Mouse (Mus musculus): ENCODE data around the gene Prox1.

The Prox1 gene

GRCm38 (mm10) chr1:190143593-190143992 is 26.9 kb downstream of the Prox1 start:
- no peak for DNase-seq (ENCODE audit: low read depth, low spot score)

DNA sequence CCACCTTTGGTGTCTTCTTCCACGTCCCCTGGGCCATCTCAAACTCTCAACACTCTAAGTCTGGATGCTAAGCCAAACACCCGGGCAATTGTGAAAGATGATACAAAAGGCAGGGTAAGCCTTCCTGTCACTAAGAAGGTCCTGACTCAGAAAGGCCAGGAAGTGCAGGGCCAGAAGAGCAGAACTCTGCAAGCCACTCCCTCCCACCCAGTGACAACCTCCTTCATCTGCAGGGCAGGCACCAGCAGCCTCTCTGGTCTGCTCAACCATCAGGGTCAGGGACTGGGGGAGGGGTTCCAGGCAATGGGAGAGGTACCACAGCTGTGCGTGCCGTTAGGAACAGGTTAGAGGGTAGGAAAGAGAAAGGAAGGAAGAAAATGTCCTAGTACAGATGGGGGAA is 27.9 kb downstream of the Prox1 start:
- DNase-seq (ENCODE audit: low read depth, low spot score) = no peak

GRCm38 (mm10) chr1:190140519-190140918 is 30.0 kb downstream of the Prox1 start:
- no peak for DNase-seq (ENCODE audit: low read depth, low spot score)

DNA sequence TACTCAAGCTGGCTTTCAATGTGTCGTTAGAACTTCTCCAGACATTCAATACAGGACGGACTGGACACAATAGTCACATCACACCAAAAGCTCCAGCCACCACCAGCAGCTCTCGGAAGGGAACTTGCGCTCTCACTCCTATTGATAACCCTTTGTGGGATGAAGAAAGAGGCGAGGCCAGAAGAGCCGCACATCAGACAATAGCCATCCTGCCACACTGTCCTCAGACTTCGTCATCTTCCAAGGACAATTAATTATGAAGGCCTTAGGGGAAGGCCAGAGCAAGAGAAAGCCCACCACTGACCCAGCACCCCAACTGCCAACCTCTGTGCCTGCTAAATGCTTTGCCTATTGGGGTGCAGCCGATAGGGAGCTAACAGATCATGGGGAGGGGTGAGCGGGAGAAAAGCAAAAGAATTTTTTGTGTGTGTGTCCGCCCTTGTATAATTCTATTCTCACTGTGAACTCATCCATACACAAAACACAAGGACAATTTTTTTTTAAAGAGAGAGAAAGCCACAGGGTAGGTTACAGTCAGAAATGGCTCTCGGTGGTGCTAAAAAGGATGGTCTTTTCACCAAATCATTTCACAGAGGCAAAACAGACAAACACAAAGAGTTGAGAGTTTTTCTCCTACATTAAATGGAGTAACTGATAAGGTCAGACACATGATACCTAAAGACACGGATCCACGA is 30.7 kb downstream of the Prox1 start:
- no peak for DNase-seq (ENCODE audit: low read depth, low spot score)

GRCm38 (mm10) chr1:190137943-190138342 is 32.6 kb downstream of the Prox1 start:
- no peak for DNase-seq (ENCODE audit: low read depth, low spot score)

DNA sequence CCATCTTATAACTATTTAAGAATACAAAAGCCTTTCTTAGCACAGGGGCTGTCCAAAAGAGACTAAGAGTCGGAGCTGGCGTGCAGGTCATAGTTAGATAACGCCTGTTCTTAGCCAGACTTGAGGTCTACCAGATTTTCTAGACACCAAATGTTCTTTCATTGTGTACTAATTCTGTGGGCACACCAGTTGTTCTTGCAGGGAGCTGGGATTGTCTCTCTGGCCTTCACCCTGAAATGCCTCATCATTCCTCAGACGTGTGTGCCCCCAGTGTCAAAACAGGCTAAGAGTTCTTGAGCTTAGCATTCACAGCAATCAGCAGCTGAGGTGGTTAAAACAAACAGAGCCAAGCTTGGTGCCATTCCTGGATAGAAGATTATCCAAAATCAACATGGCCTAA is 37.6 kb downstream of the Prox1 start:
- no peak for DNase-seq (ENCODE audit: low read depth, low spot score)

DNA sequence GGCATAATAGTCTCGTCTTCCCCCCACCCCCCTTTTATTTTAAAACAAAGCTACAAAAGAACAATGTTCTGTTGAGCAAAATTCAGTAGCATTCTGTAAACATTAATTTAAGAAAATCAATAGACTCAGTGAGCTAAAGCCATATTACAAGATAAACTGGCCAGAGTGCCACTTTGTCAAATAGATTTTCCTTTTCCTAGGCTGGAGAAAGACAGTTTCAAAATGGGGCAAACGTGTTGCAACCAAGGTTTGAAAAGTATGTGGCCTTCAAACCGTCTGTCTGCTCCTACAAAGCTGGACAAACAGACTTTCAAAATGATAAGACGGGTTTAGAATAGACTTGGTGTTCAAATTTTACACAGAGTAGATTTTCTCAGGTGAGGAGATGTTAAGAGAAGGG is 39.6 kb downstream of the Prox1 start:
- DNase-seq (ENCODE audit: low read depth, low spot score) = no peak

GRCm38 (mm10) chr1:190129553-190129952 is 41.0 kb downstream of the Prox1 start:
- DNase-seq (ENCODE audit: low read depth, low spot score) = no peak

DNA sequence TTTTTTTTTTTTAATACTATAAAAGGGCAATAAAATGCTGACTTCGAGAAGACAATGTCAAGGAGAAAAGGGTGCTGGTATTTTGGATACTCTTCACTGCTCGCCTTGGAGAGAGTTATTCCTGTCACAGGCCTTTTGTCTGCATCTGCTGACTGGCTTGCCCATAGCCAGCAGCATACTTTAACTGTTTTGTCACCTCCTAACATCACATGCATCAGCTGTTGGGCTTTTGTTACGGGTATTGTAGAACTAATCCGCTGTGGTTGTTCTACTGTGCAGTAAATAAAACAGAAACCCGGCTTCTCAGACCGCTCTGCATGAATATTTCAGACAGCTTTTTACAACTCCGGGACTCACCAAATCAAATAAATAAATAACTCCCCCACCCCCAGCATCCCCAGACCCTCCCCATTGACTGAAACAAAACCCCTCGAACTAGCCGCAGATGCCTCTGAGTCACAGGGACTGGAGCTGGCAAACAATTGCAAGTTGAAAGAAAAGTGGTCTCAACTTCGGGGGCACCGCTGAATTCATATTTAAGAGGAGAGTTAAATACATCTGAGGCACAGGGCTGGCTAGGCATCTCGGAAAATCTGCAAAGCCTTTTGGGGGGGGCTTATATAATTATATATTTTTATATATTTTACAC is 41.7 kb downstream of the Prox1 start:
- DNase-seq (ENCODE audit: low read depth, low spot score) = no peak

- DNase-seq (ENCODE audit: low read depth, low spot score) = no peak
Measured at GRCm38 (mm10) chr1:190127878-190128277, 42.6 kb downstream of the Prox1 start.

GRCm38 (mm10) chr1:190127163-190127795 is 43.2 kb downstream of the Prox1 start:
- DNase-seq (ENCODE audit: low read depth, low spot score) = peak; percentile 40

DNA sequence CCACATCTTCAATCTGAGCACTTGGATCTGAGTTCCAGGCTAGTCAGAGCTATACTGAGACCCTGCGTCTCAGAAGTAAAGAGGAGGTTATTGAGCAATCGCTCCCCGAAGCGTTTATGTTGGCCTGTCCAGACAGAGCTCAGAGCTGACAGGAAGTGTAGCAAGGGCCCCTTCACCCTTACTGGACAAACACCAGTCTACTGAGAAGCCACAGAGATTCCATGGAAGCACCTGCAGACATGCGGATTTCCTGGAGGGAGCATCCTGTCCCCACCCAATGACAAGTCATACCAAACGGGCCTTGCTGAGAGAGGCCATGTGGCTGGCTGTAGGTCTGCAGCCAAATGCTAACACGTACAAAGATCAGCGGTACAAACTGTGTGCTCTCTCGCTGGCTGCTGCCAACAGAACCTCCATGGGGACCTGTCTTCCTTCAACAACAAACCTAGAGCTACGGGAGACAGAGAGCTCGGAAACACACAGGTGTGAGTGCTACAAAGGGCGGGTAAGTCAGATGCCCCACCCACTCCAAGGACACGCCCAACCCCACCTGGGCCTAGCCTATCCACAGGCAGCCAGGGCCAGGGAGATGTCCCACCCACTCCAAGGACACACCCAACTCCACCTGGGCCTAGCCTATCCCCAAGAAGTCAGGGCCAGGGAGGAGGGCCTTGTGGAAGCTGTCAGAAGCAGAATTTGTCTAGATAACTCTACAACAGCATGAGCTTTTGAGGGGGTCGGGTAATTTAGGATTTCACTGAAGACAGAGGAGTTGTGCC is 45.4 kb downstream of the Prox1 start:
- peak; percentile 9 for DNase-seq (ENCODE audit: low read depth, low spot score)

GRCm38 (mm10) chr1:190123404-190123803 is 47.1 kb downstream of the Prox1 start:
- DNase-seq (ENCODE audit: low read depth, low spot score) = no peak

DNA sequence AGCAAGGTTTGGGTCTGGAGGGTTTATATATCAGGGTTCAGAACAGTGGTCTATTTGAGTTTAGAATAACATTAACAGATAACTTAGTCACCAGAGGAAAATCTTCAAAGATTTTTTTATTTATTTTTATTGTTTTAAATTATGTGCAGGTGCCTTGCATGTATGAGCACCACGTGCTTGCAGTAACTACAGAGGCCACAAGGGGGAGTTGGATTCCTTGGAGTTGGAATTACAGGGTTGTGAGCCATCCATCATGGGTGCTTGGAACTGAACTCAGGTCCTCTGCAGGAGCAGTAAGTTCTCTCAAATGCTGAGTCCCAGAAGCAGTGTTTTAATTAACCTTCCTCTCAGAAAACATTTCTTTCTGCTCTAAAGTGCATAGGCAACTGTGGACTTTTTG is 54.5 kb downstream of the Prox1 start:
- peak; percentile 30 for DNase-seq (ENCODE audit: low read depth, low spot score)

DNA sequence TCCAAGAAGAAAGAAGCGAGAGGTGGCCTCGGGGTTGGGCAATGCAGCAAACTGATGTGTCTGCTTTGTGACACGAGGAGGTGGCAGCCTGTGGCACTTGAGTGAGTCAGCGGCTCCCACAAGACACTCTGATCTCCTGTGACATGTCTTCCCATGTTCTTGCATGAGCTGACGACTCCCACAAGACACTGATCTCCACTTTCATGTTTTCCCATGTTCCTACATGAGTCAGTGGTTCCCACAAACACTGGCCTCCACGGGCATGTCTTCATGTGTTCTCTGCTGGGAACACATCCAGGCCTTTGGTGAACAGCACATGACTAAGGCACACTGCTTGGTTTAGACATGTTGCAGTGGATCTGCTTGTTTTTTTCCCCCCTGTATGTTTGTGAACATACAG is 58.8 kb downstream of the Prox1 start:
- no peak for DNase-seq (ENCODE audit: low read depth, low spot score)

DNA sequence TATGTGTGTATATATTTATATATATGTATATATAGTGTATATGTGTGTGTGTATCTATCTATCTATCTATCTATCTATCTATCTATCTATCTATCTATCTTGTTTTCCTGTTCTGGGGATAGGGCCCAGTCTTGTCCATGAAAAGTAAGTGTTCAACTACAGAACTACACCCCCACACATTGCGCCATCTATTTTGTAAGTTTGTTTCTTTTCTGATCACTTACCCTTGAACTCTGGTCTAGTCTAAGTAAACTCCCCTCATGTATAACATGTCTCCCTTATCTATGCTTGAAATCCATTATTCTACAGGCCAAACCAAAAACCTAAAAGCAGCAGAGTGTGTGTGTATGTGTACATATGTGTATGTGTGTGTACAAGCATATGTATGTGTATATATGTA is 62.9 kb downstream of the Prox1 start:
- DNase-seq (ENCODE audit: low read depth, low spot score) = no peak

DNA sequence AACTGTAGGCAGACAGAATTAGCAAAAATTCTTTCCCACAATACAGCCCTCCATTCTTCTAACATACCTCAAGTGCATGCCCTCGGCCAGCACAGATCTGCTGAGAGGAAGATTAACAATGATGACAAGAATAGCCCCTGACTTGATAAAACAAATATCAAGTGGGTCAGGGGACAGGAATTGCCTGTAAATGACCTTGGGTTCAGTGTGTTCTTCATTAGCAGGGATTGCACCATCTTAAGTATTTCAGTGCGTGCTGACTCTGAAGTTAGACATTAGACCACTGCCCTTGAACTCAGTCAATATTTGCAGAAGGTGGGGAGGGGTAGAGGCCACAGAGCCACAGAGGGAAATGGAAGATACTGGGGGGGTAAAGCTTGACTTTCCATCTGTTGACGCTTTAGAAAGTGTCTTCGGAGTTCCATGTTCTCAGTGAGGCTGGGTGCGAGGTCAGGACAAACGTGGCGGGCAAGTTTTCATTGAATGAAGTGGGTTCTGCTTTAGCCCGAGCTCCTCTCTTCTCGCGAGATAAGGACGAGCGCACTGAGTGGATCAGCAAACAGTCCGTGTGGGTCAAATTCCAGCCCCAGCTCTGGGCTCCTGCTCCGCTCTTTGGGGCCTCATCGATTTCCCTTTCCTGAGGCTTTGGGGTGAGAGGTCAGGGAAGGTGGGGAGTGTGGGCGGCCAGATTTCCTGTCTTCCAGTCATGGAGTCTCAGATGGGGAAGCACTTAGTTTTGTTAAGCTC is 63.7 kb downstream of the Prox1 start:
- DNase-seq (ENCODE audit: low read depth, low spot score) = no peak

DNA sequence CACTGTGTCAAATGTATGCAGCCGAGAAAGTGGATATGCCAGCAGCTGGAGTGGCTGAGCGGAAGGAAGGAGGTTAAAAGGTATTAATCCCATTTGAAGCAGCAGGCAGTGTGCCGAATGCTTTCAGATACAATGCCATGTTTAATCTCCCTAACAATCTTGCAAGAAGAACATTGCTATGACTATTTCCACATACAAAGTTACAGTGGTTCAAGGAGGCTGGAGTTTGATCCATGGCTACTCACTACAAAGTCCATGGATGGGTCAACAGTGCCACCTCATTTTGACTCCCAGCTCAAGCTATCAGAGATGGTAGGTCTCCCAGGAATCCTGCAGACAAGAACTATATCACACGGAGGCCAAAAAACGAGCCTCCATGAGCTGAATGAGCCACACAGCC is 64.5 kb downstream of the Prox1 start:
- DNase-seq (ENCODE audit: low read depth, low spot score) = no peak

DNA sequence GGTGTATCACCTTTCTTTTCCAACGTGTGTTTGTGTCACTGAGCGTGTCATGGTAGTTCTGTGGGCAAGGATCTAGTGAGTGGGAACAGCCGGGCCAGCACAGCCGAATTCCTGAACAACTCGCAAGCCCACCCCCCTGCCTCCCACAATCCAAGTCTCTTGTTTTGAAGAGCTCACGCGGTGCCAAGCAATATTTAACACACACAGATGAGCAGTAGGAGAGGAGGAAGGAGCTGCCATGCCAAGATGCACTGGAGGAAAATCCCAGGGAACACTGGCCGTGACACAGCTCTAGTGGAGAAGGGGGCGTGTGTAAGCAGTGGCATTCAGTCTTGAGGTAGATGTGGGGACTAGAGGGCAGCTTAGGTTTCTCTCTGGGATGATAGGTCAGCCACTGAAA is 77.2 kb downstream of the Prox1 start:
- no peak for DNase-seq (ENCODE audit: low read depth, low spot score)

DNA sequence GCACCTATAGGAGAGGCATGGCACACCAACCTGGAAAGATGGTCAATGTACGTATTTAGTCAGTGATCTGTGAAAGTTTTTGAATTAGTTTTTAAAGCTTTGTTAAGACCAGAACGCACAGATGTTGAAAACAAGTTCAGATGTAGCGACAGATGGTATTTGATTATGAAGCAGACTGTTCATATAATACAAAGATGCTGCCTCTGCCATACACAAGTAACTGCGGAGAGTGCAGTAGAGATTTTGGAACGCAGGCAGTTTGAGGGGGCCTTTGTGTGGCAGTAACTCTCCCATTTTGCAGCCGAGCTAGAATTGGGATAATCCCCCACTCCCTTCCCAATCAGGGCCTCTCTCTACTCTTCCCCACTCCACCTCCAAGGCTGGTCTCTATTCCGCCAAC is 78.4 kb downstream of the Prox1 start:
- DNase-seq (ENCODE audit: low read depth, low spot score) = no peak

GRCm38 (mm10) chr1:190088929-190089328 is 81.6 kb downstream of the Prox1 start:
- no peak for DNase-seq (ENCODE audit: low read depth, low spot score)

DNA sequence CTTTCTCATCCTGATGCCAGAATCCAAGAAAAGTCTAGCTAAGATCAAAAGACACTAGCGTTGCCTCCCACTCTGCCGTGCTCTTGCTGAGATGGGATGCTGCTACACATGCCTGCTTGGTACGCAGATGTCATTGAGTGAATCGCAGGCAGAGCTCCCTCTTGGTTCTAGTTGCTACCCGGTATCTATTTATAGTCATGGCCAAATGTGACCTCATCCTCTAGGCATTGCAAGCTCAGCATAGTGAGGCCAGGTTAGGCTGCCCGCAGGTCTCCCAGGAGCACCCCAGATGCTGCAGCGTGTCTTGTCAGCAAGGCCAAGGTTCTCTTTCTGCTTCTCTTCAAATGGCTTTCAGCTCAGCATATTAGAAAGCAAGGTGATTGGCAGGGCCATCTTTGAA is 84.8 kb downstream of the Prox1 start:
- no peak for DNase-seq (ENCODE audit: low read depth, low spot score)
